Mouse (Mus musculus) E14TG2a.4 (cell line): ENCODE results near the gene Themis3.
A peak's percentile ranks its signal among the peaks of the same experiment; 100 is the strongest.

Experiments
- H3K27me3 ChIP-seq: 2 replicates; pipeline ENCODE4 v1.6.1; 2014; ENCODE audit warnings: low read length, control low read depth; ENCODE audit not compliant: insufficient read depth
- H3K36me3 ChIP-seq: 2 replicates; pipeline ENCODE4 v1.6.1; 2014; ENCODE audit warnings: low read length, control low read depth; ENCODE audit not compliant: insufficient read depth
- H3K4me1 ChIP-seq: replicated peaks from 2 replicates; pipeline ENCODE4 v1.6.1; 2014; ENCODE audit warnings: low read depth, low read length, control low read depth
- H3K4me3 ChIP-seq: replicated peaks from 2 replicates; pipeline ENCODE4 v1.5.1; 2014; ENCODE audit warnings: mild to moderate bottlenecking, low read length
- H3K9me3 ChIP-seq: 2 replicates; pipeline ENCODE4 v1.6.1; 2014; ENCODE audit warnings: low read length, control low read depth
- CTCF ChIP-seq: conservative IDR thresholded peaks from 2 replicates; pipeline ENCODE4 v1.5.1; 2014; ENCODE audit warnings: low read length
- NANOG ChIP-seq: IDR thresholded peaks from 2 replicates; pipeline ENCODE4 v1.6.1; 2014; ENCODE audit warnings: borderline replicate concordance, low read length, mixed read lengths
- POU5F1 ChIP-seq: IDR thresholded peaks from 2 replicates; pipeline ENCODE4 v1.6.1; 2014; ENCODE audit warnings: low read length, borderline replicate concordance

Themis3 gene

GRCm38 (mm10) chr17:66519554-66520553 lies 74.6 kb downstream of the Themis3 start, which contains the start of gene Rab12:
Rab12 (minus strand) TSS chr17:66519729.
- Histone ChIP-seq H3K4me1 (peaks cover 46% of the 10 kb centered on the region), H3K4me3 (peak within 1 kb of the TSS; percentile 94), H3K36me3 (peaks cover 14% of the 10 kb centered on the region; the same call in 1 of the 2 replicates), H3K9me3 (no peaks in the 10 kb centered on the region), H3K27me3 (peaks cover 12% of the 10 kb centered on the region)
- TF ChIP-seq NANOG (no peak), CTCF (peak; percentile 14; the same call in 1 of the 2 replicates)

GRCm38 (mm10) chr17:66518877-66519553 lies 75.4 kb downstream of the Themis3 start:
- Histone ChIP-seq H3K4me1 (peaks cover 55% of the 10 kb centered on the region), H3K36me3 (peaks cover 14% of the 10 kb centered on the region; the same call in 1 of the 2 replicates), H3K9me3 (no peaks in the 10 kb centered on the region), H3K27me3 (peaks cover 12% of the 10 kb centered on the region), H3K4me3 (peak overlapping the region; percentile 94)
- TF ChIP-seq CTCF (no peak), NANOG (no peak), POU5F1 (no peak)

GRCm38 (mm10) chr17:66516953-66517352 lies 77.5 kb downstream of the Themis3 start:
- TF ChIP-seq POU5F1 (no peak), CTCF (no peak), NANOG (no peak)
- Histone ChIP-seq H3K4me1 (peaks cover 75% of the 10 kb centered on the region), H3K27me3 (peaks cover 12% of the 10 kb centered on the region), H3K36me3 (peaks cover 17% of the 10 kb centered on the region; the same call in 1 of the 2 replicates), H3K4me3 (no peak overlapping the region), H3K9me3 (no peaks in the 10 kb centered on the region)

- Histone ChIP-seq H3K36me3 (peaks cover 31% of the 10 kb centered on the region), H3K4me3 (0 out of 2 replicates have a peak overlapping the region, but pooled peaks have one; percentile 2), H3K9me3 (no peaks in the 10 kb centered on the region), H3K27me3 (peaks cover 12% of the 10 kb centered on the region), H3K4me1 (peaks cover 94% of the 10 kb centered on the region)
- TF ChIP-seq POU5F1 = no peak
- TF ChIP-seq NANOG = peak; percentile 31; the same call in 1 of the 2 replicates
These were observed 80.0 kb downstream of the Themis3 start for GRCm38 (mm10) chr17:66514288-66514995.

- TF ChIP-seq CTCF (no peak), NANOG (no peak), POU5F1 (no peak)
- H3K4me1 ChIP-seq = peaks cover 99% of the 10 kb centered on the region
- peaks cover 39% of the 10 kb centered on the region for H3K36me3 ChIP-seq
- no peaks in the 10 kb centered on the region for H3K27me3 ChIP-seq
- H3K4me3 ChIP-seq = peak overlapping the region; percentile 64
- H3K9me3 ChIP-seq = no peaks in the 10 kb centered on the region
These were observed 82.0 kb downstream of the Themis3 start for GRCm38 (mm10) chr17:66512202-66512956.

- Histone ChIP-seq H3K36me3 (peaks cover 33% of the 10 kb centered on the region), H3K4me3 (peak overlapping the region; percentile 21; the same call in 1 of the 2 replicates), H3K27me3 (no peaks in the 10 kb centered on the region), H3K9me3 (no peaks in the 10 kb centered on the region), H3K4me1 (peaks cover 95% of the 10 kb centered on the region)
- TF ChIP-seq POU5F1 (no peak), CTCF (no peak), NANOG (no peak)
These were observed 84.2 kb downstream of the Themis3 start for GRCm38 (mm10) chr17:66510221-66510683.

GRCm38 (mm10) chr17:66507049-66507954 lies 87.1 kb downstream of the Themis3 start:
- Histone ChIP-seq H3K9me3 (no peaks in the 10 kb centered on the region), H3K4me1 (peaks cover 68% of the 10 kb centered on the region), H3K4me3 (no peak overlapping the region), H3K27me3 (no peaks in the 10 kb centered on the region), H3K36me3 (peaks cover 56% of the 10 kb centered on the region)
- TF ChIP-seq POU5F1 (no peak), NANOG (peak; percentile 64)
